Mouse (Mus musculus) right cerebral cortex, postnatal 4 days (tissue): ENCODE data around the gene Prl3d1.
"Not testable (repeated sequence)": the region's sequence is repeated elsewhere in the genome, so short reads cannot be mapped to it uniquely, and the experiment has no call there.

Experiments used
- DNase-seq: peaks from one replicate; pipeline ENCODE4 v3.0.0-alpha.2; 2022

Prl3d1 gene

DNA sequence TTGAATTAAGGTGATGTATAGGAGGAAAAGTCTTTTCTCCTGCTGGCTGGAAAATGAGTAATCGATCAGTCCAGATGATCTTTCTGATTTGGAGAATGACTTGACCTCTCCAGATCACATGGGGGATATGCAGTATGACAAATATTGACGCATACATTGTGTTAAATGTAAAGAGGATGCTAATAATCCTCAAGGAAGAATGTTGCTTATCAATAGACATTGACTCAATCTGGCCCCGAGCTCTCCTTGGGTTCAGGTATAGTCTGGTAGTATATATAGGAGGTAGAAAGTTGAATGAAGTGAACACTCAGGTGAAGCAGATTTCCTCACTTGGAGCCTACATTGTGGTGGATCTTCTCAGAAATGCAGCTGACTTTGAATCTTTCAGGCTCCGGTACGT lies at the start of gene Prl3d1:
Prl3d1 (plus strand) TSS at position 301 of the 400 bp plus-strand sequence.
- DNase-seq = not testable (repeated sequence)

- DNase-seq = no peak
Observed at GRCm38 (mm10) chr13:27057270-27057669, 36.7 kb upstream of the Prl3d1 start, which contains the start of gene Prl. Prl (plus strand) TSS chr13:27057570.

DNA sequence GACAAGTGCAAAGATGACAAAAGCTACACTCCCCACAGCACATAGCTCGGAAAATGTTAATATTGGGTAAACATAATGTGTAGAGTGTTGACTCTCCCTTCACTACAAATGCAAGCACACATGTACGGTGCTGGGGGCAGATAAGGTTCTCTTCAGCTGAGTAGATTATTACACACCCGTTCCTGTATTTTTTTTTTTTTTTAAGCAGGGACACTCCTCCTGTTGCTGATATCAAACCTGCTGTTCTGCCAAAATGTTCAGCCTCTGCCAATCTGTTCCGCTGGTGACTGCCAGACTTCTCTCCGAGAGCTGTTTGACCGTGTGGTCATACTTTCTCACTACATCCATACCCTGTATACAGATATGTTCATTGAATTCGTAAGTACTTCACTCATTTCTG lies 34.8 kb upstream of the Prl3d1 start:
- DNase-seq = no peak

DNA sequence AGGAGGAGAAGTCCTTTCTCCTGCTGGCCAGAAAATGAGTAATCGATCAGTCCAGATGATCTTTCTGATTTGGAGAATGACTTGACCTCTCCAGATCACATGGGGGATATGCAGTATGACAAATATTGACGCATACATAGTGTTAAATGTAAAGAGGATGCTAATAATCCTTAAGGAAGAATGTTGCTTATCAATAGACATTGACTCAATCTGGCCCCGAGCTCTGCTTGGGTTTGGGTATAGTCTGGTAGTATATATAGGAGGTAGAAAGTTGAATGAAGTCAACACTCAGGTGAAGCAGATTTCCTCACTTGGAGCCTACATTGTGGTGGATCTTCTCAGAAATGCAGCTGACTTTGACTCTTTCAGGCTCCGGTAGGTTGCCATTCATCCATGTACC lies 27.4 kb downstream of the Prl3d1 start, which contains the start of gene Prl3d2:
Prl3d2 (plus strand) TSS at position 301 of the 400 bp plus-strand sequence.
- DNase-seq = not testable (repeated sequence)

GRCm38 (mm10) chr13:27148264-27148663 lies 54.3 kb downstream of the Prl3d1 start:
- no peak for DNase-seq
